In the genomic region with DNA sequence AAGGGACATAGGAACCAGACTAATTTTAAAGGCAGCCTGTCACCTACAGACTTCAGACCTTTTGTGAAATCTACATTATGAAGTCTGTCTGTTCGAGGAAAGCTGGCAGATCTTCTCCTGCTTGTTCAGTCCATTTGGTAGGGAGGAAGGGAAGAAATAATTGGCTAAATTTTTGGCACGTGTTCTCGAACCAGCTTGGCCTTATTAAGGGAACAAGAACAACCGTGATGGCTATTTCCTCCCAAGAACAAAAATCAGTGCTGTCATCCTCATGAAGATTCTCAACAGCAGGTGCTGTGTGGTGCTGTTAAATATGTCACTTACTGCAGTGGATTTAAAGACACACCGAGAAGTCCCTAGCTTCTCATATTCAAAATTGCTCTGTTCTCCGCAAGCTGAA, we compare ENCODE assay signal across 12 mouse cellular contexts.
DNase-seq lines count a peak whose midpoint lies in the region; ATAC-seq and TF ChIP-seq lines count a peak whose summit lies in the region.
"Had no signal": no experiment of that assay in that cellular context is flagged by ENCODE, and none has a peak within 500 bp of the region (broad histone marks: within the 10 kb centered on the region; RNA-seq: fewer than 3 reads in every experiment).

No protein-coding gene starts in this region.

- ATAC-seq in cerebellum, adult (ENCODE audit: insufficient number of reproducible peaks, low FRiP score, low TSS enrichment) = no peak
- ATAC-seq in liver, embryonic 12.5 days = no peak
- ATAC-seq: CD4-positive, CD25-positive, alpha-beta regulatory T cell, adult 4 months had no signal

- H3K9ac ChIP-seq in liver, embryonic 12.5 days = no peak overlapping the region
- H3K9ac ChIP-seq: heart, embryonic 13.5 days had no signal

- H3K27me3 ChIP-seq in liver, embryonic 12.5 days (replicated peaks) = no peaks in the 10 kb centered on the region

- no peaks in the 10 kb centered on the region for H3K4me1 ChIP-seq in liver, embryonic 12.5 days
- H3K4me1 ChIP-seq: heart, embryonic 13.5 days had no signal

- H3K27ac ChIP-seq in left cerebral cortex, adult 2 months = peak overlapping the region; percentile 9; the same call in 1 of the 2 replicates
- no peak overlapping the region for H3K27ac ChIP-seq in liver, embryonic 12.5 days
- H3K27ac ChIP-seq: heart, embryonic 13.5 days had no signal

- H3K36me3 ChIP-seq in liver, embryonic 12.5 days = no peaks in the 10 kb centered on the region
- H3K36me3 ChIP-seq: G1E; heart, embryonic 13.5 days had no signal

- DNase-seq in cerebellum, adult 11 months = peak; percentile 22
- DNase-seq in left cerebral cortex, adult 2 months (ENCODE audit: extremely low spot score in 1 of 2, low spot score in 2 of 2) = no peak
- DNase-seq in left cerebral cortex, adult 9 months (ENCODE audit: low spot score in 2 of 2) = no peak
- DNase-seq in cerebellum, postnatal 10 days = peak; percentile 29 to 55
- DNase-seq in layer of hippocampus, adult 9-11 months = peak; percentile 15
- DNase-seq in adrenal gland, postnatal 36 days = no peak

- H3K4me2 ChIP-seq in liver, embryonic 12.5 days = no peak overlapping the region

- 72% methylated on average over 6 of the region's 6 CpGs for WGBS in liver, embryonic 12.5 days (ENCODE audit: insufficient replicate concordance)

- intact Hi-C loops in left cerebral cortex, adult 2 months (cut with DNase I) = loop anchor here (2.0 to 10.0 kb wide), 3 partner anchors 520 to 1750 kb away; a partner anchor contains a TSS

- H3K9me3 ChIP-seq in liver, embryonic 12.5 days (replicated peaks) = no peaks in the 10 kb centered on the region
- H3K9me3 ChIP-seq: heart, embryonic 13.5 days had no signal

- no peak for TF ChIP-seq CTCF in left cerebral cortex, adult 2 months (IDR thresholded peaks at IDR 0.05)

- no peak overlapping the region for H3K4me3 ChIP-seq in left cerebral cortex, adult 2 months
- no peak overlapping the region for H3K4me3 ChIP-seq in liver, embryonic 12.5 days
- H3K4me3 ChIP-seq: erythroblast, embryonic 14.5 days; heart, embryonic 13.5 days had no signal

Comparison
In these comparisons a context has a peak if more than half of its experiments do, and no peak if none do; other contexts are left out.
1. DNase-seq: peak in cerebellum, adult 11 months (single experiment), cerebellum, postnatal 10 days (2 of 2) and layer of hippocampus, adult 9-11 months (single experiment); none in left cerebral cortex, adult 2 months (0 of 2), left cerebral cortex, adult 9 months (0 of 2) and adrenal gland, postnatal 36 days (0 of 2).